Mouse (Mus musculus): Measurements from ENCODE around the gene Myadm. TPM values are rescaled to one million over a fixed set of nuclear protein-coding genes. Genes with fewer than 3 reads are reported as not detected.

Myadm gene
- polyA plus RNA-seq, 1 experiment from 2014 or later = 220 TPM

GRCm38 (mm10) chr7:3348326-3348725 lies 59.4 kb downstream of the Myadm start:
- 58% methylated on average over 5 of the region's 5 CpGs for WGBS

GRCm38 (mm10) chr7:3349775-3350174 lies 60.9 kb downstream of the Myadm start:
- no peaks in the 10 kb centered on the region for H3K27me3 ChIP-seq (ENCODE audit: control insufficient read depth, insufficient read depth, low read length)
- H3K27ac ChIP-seq (replicated peaks in 1 of 2; ENCODE audit: control insufficient read depth in 1 of 2, insufficient read depth in 1 of 2, low read depth in 2 of 2, low read length in 2 of 2) = no peak overlapping the region
- H3K4me3 ChIP-seq (ENCODE audit: control insufficient read depth in 1 of 2, insufficient read depth in 1 of 2, low read depth in 1 of 2, low read length in 2 of 2) = no peak overlapping the region
- no peak overlapping the region for H3K4me2 ChIP-seq (ENCODE audit: low read length)
- H3K36me3 ChIP-seq (ENCODE audit: control insufficient read depth, insufficient read depth, low read length) = no peaks in the 10 kb centered on the region
- no peak for ATAC-seq (ENCODE audit: insufficient number of reproducible peaks, insufficient read depth, low FRiP score, low read depth)
- no peaks in the 10 kb centered on the region for H3K4me1 ChIP-seq (ENCODE audit: control insufficient read depth in 2 of 2, insufficient read depth in 2 of 2, low read length in 2 of 2)
- WGBS = 83% methylated on average over 9 of the region's 9 CpGs
- H3K9ac ChIP-seq (ENCODE audit: low read length) = no peak overlapping the region
- H3K9me3 ChIP-seq (ENCODE audit: control insufficient read depth, low read length) = no peaks in the 10 kb centered on the region

More at GRCm38 (mm10) chr7:3348326-3348725, 59.4 kb downstream of the Myadm start:
- ATAC-seq (ENCODE audit: insufficient number of reproducible peaks, insufficient read depth, low FRiP score, low read depth) = no peak
- Histone ChIP-seq H3K4me3 (ENCODE audit: control insufficient read depth in 1 of 2, insufficient read depth in 1 of 2, low read depth in 1 of 2, low read length in 2 of 2) (no peak overlapping the region), H3K27ac (replicated peaks in 1 of 2; ENCODE audit: control insufficient read depth in 1 of 2, insufficient read depth in 1 of 2, low read depth in 2 of 2, low read length in 2 of 2) (no peak overlapping the region), H3K36me3 (ENCODE audit: control insufficient read depth, insufficient read depth, low read length) (no peaks in the 10 kb centered on the region), H3K4me1 (ENCODE audit: control insufficient read depth in 2 of 2, insufficient read depth in 2 of 2, low read length in 2 of 2) (no peaks in the 10 kb centered on the region), H3K27me3 (ENCODE audit: control insufficient read depth, insufficient read depth, low read length) (no peaks in the 10 kb centered on the region), H3K9ac (ENCODE audit: low read length) (no peak overlapping the region), H3K4me2 (ENCODE audit: low read length) (no peak overlapping the region), H3K9me3 (ENCODE audit: control insufficient read depth, low read length) (no peaks in the 10 kb centered on the region)

Other genes starting within 250 kb of the Myadm start
- not detected in 2 replicates for gene AU018091, start 119.9 kb upstream of the Myadm start, polyA plus RNA-seq (2014; fragmentation: Nextera tagmentation; extraction: Ambion mirVana)
- gene Nlrp12, start 39.3 kb upstream of the Myadm start, polyA plus RNA-seq (2014; fragmentation: Nextera tagmentation; extraction: Ambion mirVana) = 0.04 TPM in 1 of 2 replicates, not detected in the other
- 0.28 and 0.59 TPM in 2 replicates for gene Prkcg, start 99 bp downstream of the Myadm start, polyA plus RNA-seq (2014; fragmentation: Nextera tagmentation; extraction: Ambion mirVana)
- 0.39 and 0.88 TPM in 2 replicates for gene Cacng7, start 43.9 kb downstream of the Myadm start, polyA plus RNA-seq (2014; fragmentation: Nextera tagmentation; extraction: Ambion mirVana)
- 0.28 and 0.63 TPM in 2 replicates for gene Cacng8, start 101.6 kb downstream of the Myadm start, polyA plus RNA-seq (2014; fragmentation: Nextera tagmentation; extraction: Ambion mirVana)
- gene Cacng6, start 135.1 kb downstream of the Myadm start, polyA plus RNA-seq (2014; fragmentation: Nextera tagmentation; extraction: Ambion mirVana) = 19.0 and 19.1 TPM in 2 replicates
- gene Tarm1, start 213.5 kb downstream of the Myadm start, polyA plus RNA-seq (2014; fragmentation: Nextera tagmentation; extraction: Ambion mirVana) = not detected in 2 replicates